Mouse (Mus musculus): ENCODE results near the gene Lmo4. TPM values are rescaled to one million over a fixed set of nuclear protein-coding genes. Genes with fewer than 3 reads are reported as not detected.

Gene Lmo4
- polyA plus RNA-seq, 1 experiment = 49.1 TPM

DNA sequence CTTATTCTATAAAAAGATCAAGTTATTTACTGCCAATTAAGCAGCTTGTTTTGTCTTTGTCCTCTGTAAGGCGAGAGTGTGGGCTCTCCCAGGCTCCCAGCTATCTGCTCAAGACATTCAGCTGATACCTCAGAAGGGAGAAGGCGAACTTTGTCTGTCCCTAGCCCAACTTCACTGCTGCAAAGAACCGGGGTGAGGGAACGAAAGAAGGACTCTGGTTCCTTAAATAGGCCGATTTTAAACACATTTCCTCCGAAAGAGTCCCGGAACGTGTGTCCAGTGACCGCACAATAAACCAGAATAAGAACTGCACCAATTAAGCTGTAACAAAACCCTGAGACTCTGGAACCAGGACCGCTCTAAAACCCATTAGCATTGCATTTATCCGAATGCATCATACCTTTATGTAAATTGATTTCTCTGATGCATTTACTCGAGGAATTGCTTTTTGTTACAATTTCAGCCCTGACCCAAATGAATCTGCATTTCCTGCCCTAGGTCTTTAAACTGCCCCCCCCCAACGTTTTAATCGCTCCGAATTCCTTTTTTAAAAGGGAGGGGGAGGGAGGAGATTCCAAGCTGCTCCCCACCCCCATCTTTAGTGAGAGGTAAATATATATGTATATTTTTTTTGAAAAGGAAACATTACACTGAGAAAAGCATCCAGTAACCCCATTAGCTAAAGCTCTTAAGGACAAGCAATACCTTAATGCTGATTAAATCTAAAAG is 1.6 kb downstream of the Lmo4 start:
- Histone ChIP-seq H3K4me3 (replicated peaks; ENCODE audit: insufficient read depth, low read depth, low read length) (peak overlapping the region; percentile 40), H3K27me3 (ENCODE audit: control insufficient read depth, insufficient read depth, low read length) (no peaks in the 10 kb centered on the region), H3K27ac (ENCODE audit: insufficient read depth, low read length) (no peak overlapping the region), H3K4me1 (ENCODE audit: control insufficient read depth, insufficient read depth, low read length) (no peaks in the 10 kb centered on the region)
- no peak for TF ChIP-seq POLR2A (IDR thresholded peaks at IDR 0.05; ENCODE audit: borderline replicate concordance, insufficient read depth, low read length)
- no peak for TF ChIP-seq CTCF (IDR thresholded peaks at IDR 0.05; ENCODE audit: borderline replicate concordance, insufficient read depth, low read depth, low read length)
- DNase-seq = peak in 1 of 2 experiments; percentile 34
- WGBS = 6% methylated on average over 15 of the region's 15 CpGs

DNA sequence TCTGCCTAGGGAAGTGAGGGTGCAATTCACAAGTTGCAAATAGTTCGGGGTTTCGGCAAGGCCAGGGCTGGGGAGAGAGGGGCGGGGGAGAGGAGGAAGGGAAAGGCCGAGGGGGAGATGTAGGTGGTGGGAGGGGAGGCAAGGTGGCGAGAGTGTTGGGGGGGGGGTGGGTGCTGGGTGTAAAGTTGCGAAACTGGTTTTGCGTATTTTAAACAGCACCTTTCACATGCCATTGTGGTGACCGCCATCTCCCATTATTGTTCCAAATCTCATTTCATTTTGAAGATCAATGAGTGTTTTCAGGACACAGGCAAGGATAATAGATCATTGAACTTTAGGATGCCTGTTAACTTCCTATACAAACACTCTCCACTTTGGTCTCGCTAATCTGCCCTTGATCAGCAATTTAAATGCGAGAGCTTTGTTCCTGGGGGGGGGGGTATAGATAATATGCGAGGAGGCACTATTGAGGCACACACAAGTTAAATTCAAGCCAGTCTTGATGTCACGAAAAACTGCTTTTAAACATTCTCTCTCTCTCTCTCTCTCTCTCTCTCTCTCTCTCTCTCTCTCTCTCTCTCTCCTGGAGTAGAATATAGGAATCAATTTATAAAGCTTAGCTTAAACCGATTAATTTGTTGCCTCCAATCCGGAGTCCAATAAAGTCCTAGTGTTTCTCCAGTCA is 2.3 kb downstream of the Lmo4 start:
- 4% methylated on average over 14 of the region's 14 CpGs for WGBS
- DNase-seq = no peak
- TF ChIP-seq CTCF (IDR thresholded peaks at IDR 0.05; ENCODE audit: borderline replicate concordance, insufficient read depth, low read depth, low read length) = no peak
- TF ChIP-seq POLR2A (IDR thresholded peaks at IDR 0.05; ENCODE audit: borderline replicate concordance, insufficient read depth, low read length) = no peak
- Histone ChIP-seq H3K4me3 (replicated peaks; ENCODE audit: insufficient read depth, low read depth, low read length) (peak overlapping the region; percentile 41), H3K27me3 (ENCODE audit: control insufficient read depth, insufficient read depth, low read length) (no peaks in the 10 kb centered on the region), H3K27ac (ENCODE audit: insufficient read depth, low read length) (no peak overlapping the region), H3K4me1 (ENCODE audit: control insufficient read depth, insufficient read depth, low read length) (no peaks in the 10 kb centered on the region)

DNA sequence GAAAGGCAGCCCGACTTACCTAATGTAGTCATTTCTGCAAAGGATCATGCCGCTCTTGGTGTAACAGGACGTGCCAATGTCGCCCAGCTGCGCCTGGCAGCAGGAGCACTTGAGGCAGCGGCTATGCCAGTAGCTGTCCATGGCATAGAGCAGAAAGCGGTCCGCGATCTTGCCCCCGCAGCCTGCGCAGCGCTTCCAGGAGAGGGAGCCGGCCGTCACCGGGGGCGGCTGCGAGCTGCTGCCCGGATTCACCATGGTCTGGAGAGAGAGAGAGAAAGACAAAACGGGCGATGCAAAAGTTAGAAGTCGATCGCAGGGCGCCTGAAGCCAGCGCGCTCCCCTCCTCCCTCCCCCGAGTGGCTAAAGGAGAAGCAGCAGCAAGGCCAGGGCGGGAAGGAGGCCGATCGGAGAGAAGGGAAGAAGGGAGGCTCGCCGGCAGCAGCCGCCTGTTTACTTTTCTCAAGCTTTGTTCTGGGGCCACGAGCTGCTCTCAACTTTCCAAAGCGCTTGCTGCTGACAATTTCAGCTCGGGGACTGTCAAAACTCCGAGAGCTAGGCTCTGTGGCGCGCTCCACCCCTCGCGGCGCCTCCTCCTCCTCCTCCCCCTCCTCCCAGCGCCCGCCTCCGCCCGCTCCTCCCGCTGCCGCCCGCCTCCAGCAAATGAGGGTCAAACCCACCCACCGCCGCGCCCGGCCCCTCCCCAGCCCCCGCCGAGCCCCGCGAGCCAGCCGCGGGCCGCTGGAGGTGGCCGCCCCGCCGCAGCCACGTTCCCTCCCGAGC is 3.0 kb downstream of the Lmo4 start:
- no peaks in the 10 kb centered on the region for H3K4me1 ChIP-seq (ENCODE audit: control insufficient read depth, insufficient read depth, low read length)
- under 1% methylated on average over 58 of the region's 64 CpGs for WGBS
- no peak overlapping the region for H3K27ac ChIP-seq (ENCODE audit: insufficient read depth, low read length)

DNA sequence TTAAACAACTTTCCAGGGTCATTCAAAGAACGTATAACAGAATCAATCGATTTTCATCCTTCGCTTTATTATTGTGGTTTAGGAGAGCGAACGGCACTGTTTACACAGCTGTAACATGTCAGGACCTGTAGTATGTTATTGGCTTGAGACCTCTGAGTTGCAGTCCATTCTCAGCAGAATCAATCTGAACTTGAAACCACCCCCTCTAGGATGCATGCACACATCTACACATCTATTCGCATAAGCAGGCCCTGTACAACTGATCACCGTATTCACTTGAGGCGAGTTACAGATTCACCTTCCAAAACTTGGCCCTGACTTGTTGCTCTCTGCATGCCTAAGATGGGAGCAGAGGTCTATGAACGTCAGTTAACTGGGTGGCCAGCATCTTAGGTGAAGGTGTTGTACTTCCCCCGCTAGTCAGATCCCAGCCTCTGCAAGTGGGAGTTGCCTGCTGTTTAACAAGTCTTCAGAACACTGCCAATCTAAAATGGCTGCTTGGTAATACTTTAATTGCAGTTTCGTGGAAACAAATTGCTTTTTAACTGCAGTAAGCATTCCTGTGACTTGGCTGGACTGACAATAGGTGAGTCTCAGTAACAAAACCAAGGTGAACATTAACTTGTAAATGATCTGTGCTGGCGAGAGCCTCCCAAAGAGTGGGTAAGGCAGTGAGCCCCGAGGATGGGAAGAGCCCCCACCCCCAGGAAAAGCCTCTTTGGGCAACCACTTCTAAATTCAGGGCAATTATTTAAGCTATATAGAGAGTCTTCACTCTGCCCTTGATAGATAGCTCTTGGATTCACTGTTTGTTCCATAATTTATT is 19.5 kb downstream of the Lmo4 start:
- H3K27ac ChIP-seq (ENCODE audit: insufficient read depth, low read length) = no peak overlapping the region
- TF ChIP-seq POLR2A (IDR thresholded peaks at IDR 0.05; ENCODE audit: borderline replicate concordance, insufficient read depth, low read length) (no peak), CTCF (IDR thresholded peaks at IDR 0.05; ENCODE audit: borderline replicate concordance, insufficient read depth, low read depth, low read length) (no peak)
- H3K27me3 ChIP-seq (ENCODE audit: control insufficient read depth, insufficient read depth, low read length) = no peaks in the 10 kb centered on the region
- no peaks in the 10 kb centered on the region for H3K4me1 ChIP-seq (ENCODE audit: control insufficient read depth, insufficient read depth, low read length)
- 86% methylated on average over 13 of the region's 13 CpGs for WGBS
- DNase-seq = no peak
- no peak overlapping the region for H3K4me3 ChIP-seq (replicated peaks; ENCODE audit: insufficient read depth, low read depth, low read length)

More for the DNA sequence above, 3.0 kb downstream of the Lmo4 start:
- no peaks in the 10 kb centered on the region for H3K27me3 ChIP-seq (ENCODE audit: control insufficient read depth, insufficient read depth, low read length)
- TF ChIP-seq POLR2A (IDR thresholded peaks at IDR 0.05; ENCODE audit: borderline replicate concordance, insufficient read depth, low read length) = no peak
- no peak for TF ChIP-seq CTCF (IDR thresholded peaks at IDR 0.05; ENCODE audit: borderline replicate concordance, insufficient read depth, low read depth, low read length)
- H3K4me3 ChIP-seq (replicated peaks; ENCODE audit: insufficient read depth, low read depth, low read length) = peak overlapping the region; percentile 41
- peak; percentile 66 to 68 for DNase-seq

- 85% methylated on average over 4 of the region's 4 CpGs for WGBS
- no peak for DNase-seq
- no peaks in the 10 kb centered on the region for H3K4me1 ChIP-seq (ENCODE audit: control insufficient read depth, insufficient read depth, low read length)
- H3K27me3 ChIP-seq (ENCODE audit: control insufficient read depth, insufficient read depth, low read length) = no peaks in the 10 kb centered on the region
- TF ChIP-seq POLR2A (IDR thresholded peaks at IDR 0.05; ENCODE audit: borderline replicate concordance, insufficient read depth, low read length) = no peak
- TF ChIP-seq CTCF (IDR thresholded peaks at IDR 0.05; ENCODE audit: borderline replicate concordance, insufficient read depth, low read depth, low read length) = no peak
- no peak overlapping the region for H3K4me3 ChIP-seq (replicated peaks; ENCODE audit: insufficient read depth, low read depth, low read length)
- no peak overlapping the region for H3K27ac ChIP-seq (ENCODE audit: insufficient read depth, low read length)
These were observed 20.1 kb downstream of the Lmo4 start for GRCm38 (mm10) chr3:144184918-144185317.

GRCm38 (mm10) chr3:144182229-144182628 is 22.8 kb downstream of the Lmo4 start:
- Histone ChIP-seq H3K27ac (ENCODE audit: insufficient read depth, low read length) (no peak overlapping the region), H3K27me3 (ENCODE audit: control insufficient read depth, insufficient read depth, low read length) (no peaks in the 10 kb centered on the region), H3K4me3 (replicated peaks; ENCODE audit: insufficient read depth, low read depth, low read length) (no peak overlapping the region), H3K4me1 (ENCODE audit: control insufficient read depth, insufficient read depth, low read length) (no peaks in the 10 kb centered on the region)
- DNase-seq = no peak
- 79% methylated on average over 6 of the region's 6 CpGs for WGBS
- TF ChIP-seq CTCF (IDR thresholded peaks at IDR 0.05; ENCODE audit: borderline replicate concordance, insufficient read depth, low read depth, low read length) (no peak), POLR2A (IDR thresholded peaks at IDR 0.05; ENCODE audit: borderline replicate concordance, insufficient read depth, low read length) (no peak)

- WGBS = 52% methylated on average over 3 of the region's 3 CpGs
- Histone ChIP-seq H3K27ac (ENCODE audit: insufficient read depth, low read length) (no peak overlapping the region), H3K4me1 (ENCODE audit: control insufficient read depth, insufficient read depth, low read length) (no peaks in the 10 kb centered on the region), H3K4me3 (replicated peaks; ENCODE audit: insufficient read depth, low read depth, low read length) (no peak overlapping the region), H3K27me3 (ENCODE audit: control insufficient read depth, insufficient read depth, low read length) (no peaks in the 10 kb centered on the region)
- no peak for DNase-seq
- TF ChIP-seq CTCF (IDR thresholded peaks at IDR 0.05; ENCODE audit: borderline replicate concordance, insufficient read depth, low read depth, low read length) = no peak
- no peak for TF ChIP-seq POLR2A (IDR thresholded peaks at IDR 0.05; ENCODE audit: borderline replicate concordance, insufficient read depth, low read length)
These were observed 26.1 kb downstream of the Lmo4 start for GRCm38 (mm10) chr3:144178937-144179336.

All from cerebellum, adult 2 months (tissue).